Mouse (Mus musculus) liver, embryonic 14.5 days (tissue): ENCODE results near the gene St6galnac3.

Experiments
- CTCF ChIP-seq: IDR thresholded peaks from 2 replicates; pipeline ENCODE4 v1.5.1; 2016; ENCODE audit warnings: antibody characterized with exemption, low read depth, control low read depth
- EP300 ChIP-seq: IDR thresholded peaks from 2 replicates; pipeline ENCODE4 v1.6.1; 2016; ENCODE audit warnings: antibody characterized with exemption, low read depth

DNA sequence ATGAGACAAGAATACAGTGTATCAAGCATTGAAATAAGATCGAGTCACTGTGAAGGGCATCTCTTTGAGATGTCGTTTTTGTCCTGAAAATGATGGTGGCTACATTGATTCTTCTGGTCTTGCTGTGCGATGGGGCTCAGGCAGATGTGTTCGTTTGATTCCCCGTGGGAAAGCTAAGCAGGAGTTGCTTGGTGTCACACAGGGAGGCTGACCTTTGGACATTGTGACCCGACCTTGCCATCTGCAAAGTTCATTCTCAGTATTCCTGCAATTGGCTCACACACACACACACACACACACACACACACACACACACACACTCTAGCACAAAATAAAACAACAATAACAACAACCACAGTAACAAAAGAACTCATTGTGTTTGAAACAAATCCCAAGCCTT lies 543.7 kb downstream of the St6galnac3 start:
- no peak for TF ChIP-seq CTCF
- TF ChIP-seq EP300: no peak
